Mouse (Mus musculus): ENCODE measurements around the gene Pcgf5.

DNA sequence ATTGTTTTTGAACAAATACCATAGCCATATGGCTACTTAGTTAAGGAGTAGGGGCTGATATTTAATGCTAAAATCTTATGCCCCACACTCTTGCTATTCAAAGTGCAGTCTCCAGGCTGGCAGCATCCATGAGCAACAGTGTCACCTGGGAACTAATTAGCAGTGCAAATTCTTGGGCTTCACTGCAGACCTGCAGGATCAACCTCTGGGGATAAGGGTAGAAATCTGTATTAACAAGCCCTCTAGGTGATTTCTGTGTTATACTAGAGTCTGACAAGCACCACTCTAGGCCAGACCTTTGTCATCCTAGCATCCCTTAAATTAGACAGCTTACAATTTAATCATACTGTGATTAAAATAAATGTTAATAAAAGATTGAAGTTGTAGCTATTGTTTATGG lies 71.8 kb downstream of the Pcgf5 start:
- TF ChIP-seq POLR2A (IDR thresholded peaks at IDR 0.05; ENCODE audit: borderline replicate concordance, insufficient read depth, low read length), result no peak
- no peak for TF ChIP-seq CTCF (IDR thresholded peaks at IDR 0.05; ENCODE audit: borderline replicate concordance, insufficient read depth, low read depth, low read length)

Data from cerebellum, adult 2 months (tissue).